Mouse (Mus musculus) ES-Bruce4 (cell line): ENCODE results near the gene Cntn4.

Source experiments
- CTCF ChIP-seq: IDR thresholded peaks from one replicate; pipeline ENCODE4 v1.8.1; 2011; ENCODE audit warnings: low read depth, low read length
- POLR2A ChIP-seq: IDR thresholded peaks from one replicate; pipeline ENCODE4 v1.8.1; 2011; ENCODE audit warnings: low read length; ENCODE audit not compliant: insufficient read depth

DNA sequence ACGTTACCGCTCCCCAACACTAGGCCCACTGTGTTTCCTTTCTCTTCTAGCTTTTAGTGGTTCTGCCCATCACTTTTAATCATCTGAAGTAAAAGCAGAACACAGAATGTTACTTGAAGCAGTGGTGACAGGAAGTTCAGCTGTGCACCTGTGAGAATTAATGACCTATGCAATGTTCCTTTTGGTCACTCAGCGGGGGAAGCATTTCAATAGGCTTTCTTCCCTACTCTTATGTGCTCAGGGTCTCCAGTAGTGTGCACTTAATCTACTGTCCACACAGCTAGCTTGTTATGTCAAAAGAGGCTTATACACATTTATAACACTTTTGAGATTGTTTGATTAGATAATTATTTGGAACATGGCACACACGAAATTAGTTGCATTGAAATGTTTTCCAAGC, 215.4 kb downstream of the Cntn4 start:
- TF ChIP-seq CTCF (no peak), POLR2A (no peak)
